Mouse (Mus musculus) embryonic facial prominence, embryonic 10.5 days (tissue): Measurements from ENCODE around the gene Ryr1. TPM values are rescaled to one million over a fixed set of nuclear protein-coding genes. Genes with fewer than 3 reads are reported as not detected.

Source experiments
- DNase-seq: peaks from one replicate; pipeline ENCODE4 v3.0.0-alpha.2; 2017; ENCODE audit warnings: low spot score
- H3K27ac ChIP-seq: fragments of 300-500 bp; sonication (generic); replicated peaks from 2 replicates; pipeline ENCODE4 v1.5.1; 2016; ENCODE audit warnings: mild to moderate bottlenecking
- H3K27me3 ChIP-seq: fragments of 300-500 bp; sonication (generic); replicated peaks from 2 replicates; pipeline ENCODE4 v1.6.1; 2016; ENCODE audit warnings: low read depth, mild to moderate bottlenecking; ENCODE audit not compliant: poor library complexity, severe bottlenecking
- H3K36me3 ChIP-seq: fragments of 300-500 bp; sonication (generic); replicated peaks from 2 replicates; pipeline ENCODE4 v1.6.1; 2016; ENCODE audit warnings: mild to moderate bottlenecking, moderate library complexity
- H3K4me1 ChIP-seq: fragments of 300-500 bp; sonication (generic); 2 replicates; pipeline ENCODE4 v1.6.1; 2016
- H3K4me3 ChIP-seq: fragments of 300-500 bp; sonication (generic); 2 replicates; pipeline ENCODE4 v1.5.1; 2016; ENCODE audit warnings: mild to moderate bottlenecking, moderate library complexity
- H3K9me3 ChIP-seq: fragments of 300-500 bp; sonication (generic); 2 replicates; pipeline ENCODE4 v1.6.1; 2016; ENCODE audit warnings: mild to moderate bottlenecking
- WGBS: fragments of 180-500 bp; shearing (Covaris S2); methylation state at CpG from one replicate; pipeline ENCODE4 v1.1.7; 2016; 5-methylcytosine and 5-hydroxymethylcytosine counted together
- microRNA counts: library from miRNA; unstranded; fragments of <30 nt; microRNA quantifications from one replicate; lab custom pipeline; 2017
- microRNA-seq: library from miRNA; unstranded; fragments of <30 nt; microRNA quantifications from one replicate; pipeline ENCODE4, GENCODE M21; 2017
- polyA plus RNA-seq: library from polyadenylated mRNA; unstranded; fragments of >200 nt; fragmentation: Nextera tagmentation; extraction: Ambion mirVana; gene quantifications from 2 replicates; pipeline ENCODE4 v1.2.1, GENCODE M21; 2016

The Ryr1 gene
- polyA plus RNA-seq, 1 experiment from 2014 or later: 1.8 TPM

DNA sequence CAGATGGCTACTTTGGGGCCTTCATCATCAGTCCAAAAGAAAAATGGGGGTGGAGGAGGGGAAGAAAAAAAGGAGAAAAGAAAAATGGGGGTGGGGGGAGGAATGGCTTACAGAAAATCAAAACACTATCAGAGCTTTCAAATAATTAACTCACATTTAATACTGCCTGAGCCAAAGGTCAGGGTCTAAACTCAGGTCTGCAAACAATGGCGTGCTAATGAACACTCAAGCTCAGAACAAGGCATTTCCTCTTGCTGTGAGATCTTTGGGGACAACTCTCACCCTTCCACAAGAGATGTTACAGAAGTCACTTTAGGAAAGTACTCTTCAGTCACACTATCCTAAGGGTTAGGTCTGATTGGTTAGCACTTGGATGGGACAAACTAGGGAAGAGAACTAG, 166.2 kb downstream of the Ryr1 start:
- Histone ChIP-seq H3K27ac (no peak overlapping the region), H3K9me3 (no peaks in the 10 kb centered on the region), H3K4me3 (peak overlapping the region; percentile 98; the same call in 1 of the 2 replicates), H3K27me3 (no peaks in the 10 kb centered on the region), H3K36me3 (peaks cover 32% of the 10 kb centered on the region), H3K4me1 (peaks cover 78% of the 10 kb centered on the region)
- 52% methylated on average over 1 of the region's 1 CpGs for WGBS
- DNase-seq: no peak

DNA sequence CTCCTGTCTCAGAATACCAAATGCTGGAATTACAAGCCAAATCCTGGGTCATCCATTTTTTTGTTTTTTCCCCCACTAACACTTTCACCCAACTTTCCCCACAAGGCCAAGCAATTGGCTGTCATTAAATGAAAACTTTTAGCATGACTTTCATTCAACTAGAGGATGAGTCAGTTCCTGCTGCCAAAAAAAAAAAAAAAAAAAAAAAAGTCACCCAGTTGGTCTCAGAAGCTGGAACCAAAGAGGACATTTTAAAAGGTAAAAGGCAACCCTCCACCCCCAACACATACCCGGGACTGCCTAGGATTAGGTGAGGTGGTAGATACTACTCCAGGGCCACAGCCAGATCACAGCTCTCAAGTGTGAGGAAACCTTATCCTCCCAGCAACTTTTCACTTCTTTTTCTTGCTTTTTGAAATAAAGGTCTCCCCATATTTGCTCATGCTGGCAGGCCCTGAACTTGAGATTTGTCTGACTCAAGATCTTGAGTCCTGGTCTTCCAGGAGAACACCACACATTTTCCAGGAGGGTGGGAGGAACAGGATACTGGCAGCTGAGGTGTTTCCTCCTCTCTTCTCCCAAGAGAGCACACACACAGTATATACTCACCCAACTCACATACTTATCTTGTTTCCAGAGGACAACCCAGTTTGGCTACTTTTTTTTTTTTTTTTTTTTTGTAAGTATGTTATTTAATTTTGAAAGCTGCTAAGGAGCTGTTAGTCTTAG, 166.8 kb downstream of the Ryr1 start:
- no peak for DNase-seq
- Histone ChIP-seq H3K36me3 (peaks cover 32% of the 10 kb centered on the region), H3K27ac (no peak overlapping the region), H3K27me3 (no peaks in the 10 kb centered on the region), H3K4me3 (no peak overlapping the region), H3K4me1 (peaks cover 80% of the 10 kb centered on the region), H3K9me3 (no peaks in the 10 kb centered on the region)
- WGBS: 75% methylated on average over 1 of the region's 1 CpGs

GRCm38 (mm10) chr7:28957286-28957685, 167.7 kb downstream of the Ryr1 start:
- 88% methylated on average over 6 of the region's 6 CpGs for WGBS
- Histone ChIP-seq H3K27ac (no peak overlapping the region), H3K4me3 (no peak overlapping the region), H3K9me3 (no peaks in the 10 kb centered on the region), H3K27me3 (no peaks in the 10 kb centered on the region), H3K4me1 (peaks cover 83% of the 10 kb centered on the region), H3K36me3 (peaks cover 32% of the 10 kb centered on the region)
- no peak for DNase-seq

- H3K4me1 ChIP-seq: peaks cover 92% of the 10 kb centered on the region
These were observed 168.7 kb downstream of the Ryr1 start for GRCm38 (mm10) chr7:28956270-28956669.

DNA sequence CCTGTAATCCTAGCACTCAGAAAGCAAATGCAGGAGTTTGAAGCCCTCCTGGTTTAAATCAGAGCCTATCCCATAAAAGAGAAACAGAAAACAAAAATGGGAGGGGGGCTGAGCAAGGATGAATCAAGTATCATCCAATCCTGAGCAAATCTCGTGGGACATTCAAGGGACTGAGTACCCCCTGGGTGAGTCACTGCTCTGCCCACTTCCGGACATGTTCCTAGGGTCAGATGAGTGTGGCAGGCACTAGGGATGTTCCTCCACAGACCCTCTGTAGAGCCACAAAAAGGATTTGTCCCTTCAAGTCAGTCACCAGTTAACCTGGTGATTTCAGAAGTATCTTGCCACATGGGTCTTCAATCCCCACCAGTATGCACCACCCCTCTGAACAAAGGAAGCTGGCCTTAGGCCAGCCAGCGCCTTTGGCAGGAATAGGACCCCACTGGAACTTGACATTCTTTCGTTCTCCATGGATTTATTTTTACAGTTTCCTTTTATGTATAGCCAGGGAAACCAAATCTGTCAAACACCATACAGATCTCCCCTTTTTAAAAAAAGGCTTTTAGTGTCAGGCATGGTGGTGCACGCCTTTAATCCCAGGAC, 169.6 kb downstream of the Ryr1 start:
- DNase-seq: no peak
- H3K27me3 ChIP-seq: no peaks in the 10 kb centered on the region
- peaks cover 46% of the 10 kb centered on the region for H3K36me3 ChIP-seq
- H3K4me3 ChIP-seq: no peak overlapping the region
- WGBS: 76% methylated on average over 5 of the region's 5 CpGs
- H3K4me1 ChIP-seq: peaks cover 92% of the 10 kb centered on the region
- no peaks in the 10 kb centered on the region for H3K9me3 ChIP-seq
- H3K27ac ChIP-seq: peak overlapping the region; percentile 44; the same call in 1 of the 2 replicates

More at GRCm38 (mm10) chr7:28956270-28956669, 168.7 kb downstream of the Ryr1 start:
- 92% methylated on average over 1 of the region's 1 CpGs for WGBS
- H3K36me3 ChIP-seq: peaks cover 39% of the 10 kb centered on the region
- H3K27me3 ChIP-seq: no peaks in the 10 kb centered on the region
- no peak overlapping the region for H3K4me3 ChIP-seq
- no peak overlapping the region for H3K27ac ChIP-seq
- no peaks in the 10 kb centered on the region for H3K9me3 ChIP-seq
- no peak for DNase-seq

DNA sequence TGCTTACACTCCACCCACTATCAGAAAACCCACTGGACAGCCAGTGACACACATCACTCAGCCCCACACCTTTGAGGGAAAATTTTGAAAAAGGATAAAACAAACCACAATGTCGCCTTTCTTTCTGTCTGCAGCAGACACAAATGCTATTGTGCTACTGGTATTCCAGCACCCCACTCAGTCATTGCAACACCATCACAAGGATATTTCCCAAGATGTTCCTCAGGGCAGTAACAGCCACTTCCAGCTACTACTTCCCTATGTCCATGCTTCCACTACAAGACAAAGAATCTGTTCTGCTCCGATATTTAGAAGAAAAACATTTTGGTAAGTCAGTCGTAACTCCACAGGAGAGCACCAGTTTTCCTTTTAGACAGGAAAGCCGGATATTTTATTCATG, 170.2 kb downstream of the Ryr1 start:
- no peaks in the 10 kb centered on the region for H3K9me3 ChIP-seq
- peaks cover 52% of the 10 kb centered on the region for H3K36me3 ChIP-seq
- H3K4me1 ChIP-seq: peaks cover 90% of the 10 kb centered on the region
- H3K27ac ChIP-seq: peak overlapping the region; percentile 44; the same call in 1 of the 2 replicates
- no peaks in the 10 kb centered on the region for H3K27me3 ChIP-seq
- no peak overlapping the region for H3K4me3 ChIP-seq
- 79% methylated on average over 4 of the region's 4 CpGs for WGBS
- no peak for DNase-seq

- DNase-seq: peak; percentile 60
- Histone ChIP-seq H3K4me1 (peaks cover 90% of the 10 kb centered on the region), H3K27ac (peak overlapping the region; percentile 84), H3K36me3 (peaks cover 63% of the 10 kb centered on the region), H3K4me3 (peak overlapping the region; percentile 37), H3K27me3 (no peaks in the 10 kb centered on the region), H3K9me3 (no peaks in the 10 kb centered on the region)
- WGBS: 7% methylated on average over 2 of the region's 2 CpGs
These were observed 171.3 kb downstream of the Ryr1 start for GRCm38 (mm10) chr7:28953476-28954376.

MicroRNAs within 50 kb of the gene (microRNA counts, 519-probe panel; counts per million panel counts)
- 188 counts per million, percentile 57 among the panel's probes with 10 or more counts for microRNA mmu-miR-1963 (lab: Ali Mortazavi, UCI)

Small RNA genes lying within 50 kb of the gene (microRNA-seq; reads per million reads assigned to microRNA genes)
- gene Gm44408 (not detected), gene Mir1963 (not detected)

Other genes with a start within 250 kb of the Ryr1 start
- 0.44 and 0.55 TPM in 2 replicates for gene Capn12, start 243.8 kb downstream of the Ryr1 start, polyA plus RNA-seq
- gene Actn4, start 162.8 kb downstream of the Ryr1 start, polyA plus RNA-seq: 260 and 269 TPM in 2 replicates
- gene Eif3k, start 143.3 kb downstream of the Ryr1 start, polyA plus RNA-seq: 444 and 454 TPM in 2 replicates
- 11.6 and 14.4 TPM in 2 replicates for gene Map4k1, start 143.1 kb downstream of the Ryr1 start, polyA plus RNA-seq
- gene Rasgrp4, start 9.7 kb upstream of the Ryr1 start, polyA plus RNA-seq: 0.66 and 0.73 TPM in 2 replicates
- 10.8 and 12.3 TPM in 2 replicates for gene Fam98c, start 31.1 kb upstream of the Ryr1 start, polyA plus RNA-seq
- gene Ggn, start 45.0 kb upstream of the Ryr1 start, polyA plus RNA-seq: 0.48 and 0.55 TPM in 2 replicates
- gene Spred3, start 45.2 kb upstream of the Ryr1 start, polyA plus RNA-seq: 3.3 and 4.1 TPM in 2 replicates
- gene Psmd8, start 55.5 kb upstream of the Ryr1 start, polyA plus RNA-seq: 303 and 307 TPM in 2 replicates
- gene Catsperg1, start 88.9 kb upstream of the Ryr1 start, polyA plus RNA-seq: 0.10 and 0.24 TPM in 2 replicates
- 0.74 and 1.1 TPM in 2 replicates for gene Kcnk6, start 107.3 kb upstream of the Ryr1 start, polyA plus RNA-seq
- gene Yif1b, start 113.2 kb upstream of the Ryr1 start, polyA plus RNA-seq: 100 and 102 TPM in 2 replicates
- 4.4 and 4.6 TPM in 2 replicates for gene 2200002D01Rik, start 123.3 kb upstream of the Ryr1 start, polyA plus RNA-seq
- 75.5 and 79.3 TPM in 2 replicates for gene Spint2, start 156.7 kb upstream of the Ryr1 start, polyA plus RNA-seq
- gene Ppp1r14a, start 164.1 kb upstream of the Ryr1 start, polyA plus RNA-seq: 29.7 and 30.5 TPM in 2 replicates
- 24.8 and 28.9 TPM in 2 replicates for gene Dpf1, start 178.8 kb upstream of the Ryr1 start, polyA plus RNA-seq